Mouse (Mus musculus): ENCODE measurements around the gene Becn1. TPM values are rescaled to one million over a fixed set of nuclear protein-coding genes. Genes with fewer than 3 reads are reported as not detected.

Becn1 gene
- total and polyA plus RNA-seq, 3 experiments = 122 to 167 TPM; not detected in 1

DNA sequence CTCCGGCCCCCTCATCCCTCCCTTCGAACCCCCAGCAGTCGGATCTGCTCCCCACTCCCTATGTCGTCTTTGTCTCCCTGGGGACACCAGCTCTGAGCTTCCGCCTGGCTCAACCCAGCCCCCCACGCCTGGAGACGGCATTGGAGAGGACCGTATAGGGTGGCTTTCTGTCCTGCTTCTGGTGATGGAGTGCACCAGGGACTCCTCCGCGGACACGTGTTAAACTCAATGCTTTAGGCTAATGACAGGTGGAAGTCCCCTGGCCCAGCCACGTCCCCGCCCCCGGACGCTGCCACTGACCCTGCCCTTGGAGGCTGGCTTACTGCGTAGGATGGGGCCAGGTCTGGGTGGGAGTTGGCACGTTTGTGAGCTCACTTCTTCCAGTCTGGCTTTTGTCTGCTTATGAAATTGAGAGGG is 14.4 kb upstream of the Becn1 start:
- TF ChIP-seq TBP (IDR thresholded peaks at IDR 0.05; ENCODE audit: low read depth, low read length) (no peak), MYB (IDR thresholded peaks at IDR 0.05; ENCODE audit: low read depth, low read length) (no peak), GATA1 (IDR thresholded peaks at IDR 0.05; ENCODE audit: low read depth, low read length) (no peak), SIN3A (IDR thresholded peaks at IDR 0.05; ENCODE audit: low read length) (no peak; the same call in 1 of the 2 replicates), BHLHE40 (IDR thresholded peaks at IDR 0.05; ENCODE audit: borderline replicate concordance, low read depth, low read length) (peak; percentile 31; the same call in 1 of the 2 replicates), MAX (IDR thresholded peaks at IDR 0.05; ENCODE audit: low read length) (peak; percentile 78), MXI1 (IDR thresholded peaks at IDR 0.05; ENCODE audit: low read depth, low read length) (peak; percentile 50; the same call in 1 of the 2 replicates), NRF1 (IDR thresholded peaks at IDR 0.05; ENCODE audit: insufficient read depth, low read depth, low read length, poor library complexity, severe bottlenecking) (no peak), MAFK (IDR thresholded peaks at IDR 0.05; ENCODE audit: borderline replicate concordance, low read depth, low read length) (peak; percentile 23; the same call in 1 of the 2 replicates), USF2 (IDR thresholded peaks at IDR 0.05; ENCODE audit: borderline replicate concordance in 1 of 2, insufficient read depth in 1 of 2, low read depth in 1 of 2, low read length in 2 of 2) (no peak), CHD1 (IDR thresholded peaks at IDR 0.05; ENCODE audit: low read depth, low read length) (peak; percentile 92), TCF12 (IDR thresholded peaks at IDR 0.05; ENCODE audit: low read depth, low read length) (0 out of 2 replicates have a peak, but pooled peaks have one; percentile 10), CHD2 (IDR thresholded peaks at IDR 0.05; ENCODE audit: low read length) (no peak)
- DNase-seq (ENCODE audit: low read depth, low spot score) = peak; percentile 74
- Histone ChIP-seq H3K36me3 (ENCODE audit: control insufficient read depth in 1 of 2, insufficient read depth in 2 of 2, low read length in 2 of 2) (peaks cover 32 to 44% of the 10 kb centered on the region in 2 experiments), H3K9me3 (replicated peaks; ENCODE audit: insufficient read depth, low read length) (no peaks in the 10 kb centered on the region), H3K27ac (ENCODE audit: control insufficient read depth, low read depth, low read length) (peak overlapping the region; percentile 100), H3K27me3 (ENCODE audit: control insufficient read depth in 1 of 2, insufficient read depth in 2 of 2, low read length in 2 of 2) (no peaks in the 10 kb centered on the region), H3K79me2 (ENCODE audit: control insufficient read depth, insufficient read depth, low read length, poor library complexity) (peaks cover 33% of the 10 kb centered on the region), H3K9ac (ENCODE audit: control insufficient read depth, low read depth, low read length, poor library complexity, severe bottlenecking) (peak overlapping the region; percentile 97), H3K4me3 (ENCODE audit: control insufficient read depth in 1 of 2, insufficient read depth in 1 of 2, low read depth in 2 of 2, low read length in 2 of 2) (peak overlapping the region; percentile 94 to 96), H3K4me1 (ENCODE audit: control insufficient read depth in 1 of 2, insufficient read depth in 2 of 2, low read length in 2 of 2) (peaks cover 18 to 24% of the 10 kb centered on the region in 2 experiments)

DNA sequence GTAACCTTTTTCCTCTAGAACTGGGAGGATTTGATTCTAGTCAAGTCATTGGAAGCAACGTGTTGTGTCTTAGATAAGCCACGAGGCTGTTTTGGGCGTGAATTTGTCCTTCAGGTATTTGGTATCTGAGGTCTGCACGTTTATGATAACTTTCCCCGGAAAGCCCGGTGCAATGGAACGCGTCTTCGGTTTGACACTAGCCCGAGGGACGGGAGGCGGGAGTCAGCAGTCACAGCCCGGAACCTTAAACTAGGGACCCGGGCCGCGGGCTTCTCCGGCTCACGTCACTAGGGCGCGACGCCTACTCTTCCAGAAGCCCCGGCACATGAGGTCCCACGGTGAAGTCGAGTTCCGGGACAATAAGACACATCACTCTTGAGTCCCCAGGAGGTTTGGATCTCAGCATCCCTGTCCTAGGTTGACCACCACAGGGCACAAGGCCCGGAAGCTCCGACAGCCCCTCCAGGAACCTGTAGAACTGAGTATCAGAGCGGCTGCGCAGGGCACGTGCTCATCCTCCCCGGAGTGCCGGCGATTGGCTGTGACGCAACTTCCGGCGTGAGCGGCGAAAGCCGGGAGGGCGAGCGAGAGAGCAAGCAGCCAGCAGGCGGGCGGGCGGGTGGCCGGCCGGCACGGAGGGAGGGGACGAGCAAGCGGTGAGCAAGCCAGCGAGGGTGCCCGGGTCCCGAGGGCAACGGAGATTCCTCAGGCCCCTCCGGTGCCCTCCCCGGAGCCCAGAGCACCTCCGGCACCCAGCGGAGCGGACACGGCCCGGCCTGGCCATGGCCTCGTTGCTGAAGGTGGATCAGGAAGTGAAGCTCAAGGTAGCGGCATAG is 13.8 kb upstream of the Becn1 start, which contains the start of gene Psme3:
Gene Psme3 (plus strand): TSS at position 549 of the 836 bp plus-strand sequence.
- Histone ChIP-seq H3K9ac (ENCODE audit: control insufficient read depth, low read depth, low read length, poor library complexity, severe bottlenecking) (peak within 1 kb of the TSS; percentile 97), H3K27me3 (ENCODE audit: control insufficient read depth in 1 of 2, insufficient read depth in 2 of 2, low read length in 2 of 2) (no peaks in the 10 kb centered on the region), H3K4me1 (ENCODE audit: control insufficient read depth in 1 of 2, insufficient read depth in 2 of 2, low read length in 2 of 2) (peaks cover 22 to 31% of the 10 kb centered on the region in 2 experiments), H3K36me3 (ENCODE audit: control insufficient read depth in 1 of 2, insufficient read depth in 2 of 2, low read length in 2 of 2) (peaks cover 30 to 48% of the 10 kb centered on the region in 2 experiments), H3K9me3 (replicated peaks; ENCODE audit: insufficient read depth, low read length) (no peaks in the 10 kb centered on the region), H3K79me2 (ENCODE audit: control insufficient read depth, insufficient read depth, low read length, poor library complexity) (peaks cover 33% of the 10 kb centered on the region), H3K27ac (ENCODE audit: control insufficient read depth, low read depth, low read length) (peak within 1 kb of the TSS; percentile 100), H3K4me3 (ENCODE audit: control insufficient read depth in 1 of 2, insufficient read depth in 1 of 2, low read depth in 2 of 2, low read length in 2 of 2) (peak within 1 kb of the TSS; percentile 94 to 96)
- DNase-seq (ENCODE audit: low read depth, low spot score) = peak; percentile 99
- TF ChIP-seq E2F4 (IDR thresholded peaks at IDR 0.05; ENCODE audit: borderline replicate concordance, low read depth, low read length) = peak; percentile 86
- peak; percentile 70 for TF ChIP-seq MYB (IDR thresholded peaks at IDR 0.05; ENCODE audit: low read depth, low read length)
- TF ChIP-seq KAT2A (conservative IDR thresholded peaks at IDR 0.05; ENCODE audit: low read depth, low read length) = peak; percentile 64; the same call in 1 of the 2 replicates
- TF ChIP-seq POLR2AphosphoS5 (IDR thresholded peaks at IDR 0.05; ENCODE audit: borderline replicate concordance, low read depth, low read length) = 0 out of 2 replicates have a peak, but pooled peaks have one; percentile 59
- TF ChIP-seq CHD2 (IDR thresholded peaks at IDR 0.05; ENCODE audit: low read length) = no peak
- TF ChIP-seq MXI1 (IDR thresholded peaks at IDR 0.05; ENCODE audit: low read depth, low read length) = peak; percentile 99
- TF ChIP-seq SMC3 (IDR thresholded peaks at IDR 0.05; ENCODE audit: low read depth, low read length) = no peak
- no peak for TF ChIP-seq ZNF384 (IDR thresholded peaks at IDR 0.05; ENCODE audit: low read depth, low read length)
- TF ChIP-seq ZC3H11A (IDR thresholded peaks at IDR 0.05; ENCODE audit: low read depth, low read length) = no peak
- TF ChIP-seq UBTF (IDR thresholded peaks at IDR 0.05; ENCODE audit: borderline replicate concordance, insufficient read depth, low read depth, low read length) = peak; percentile 68; the same call in 1 of the 2 replicates
- peak; percentile 97 for TF ChIP-seq TCF12 (IDR thresholded peaks at IDR 0.05; ENCODE audit: low read depth, low read length)
- peak; percentile 93 for TF ChIP-seq RCOR1 (IDR thresholded peaks at IDR 0.05; ENCODE audit: low read depth, low read length)
- 0 out of 4 replicates have a peak, but pooled peaks of 1 of the 2 experiments have one; percentile 23 for TF ChIP-seq USF2 (IDR thresholded peaks at IDR 0.05; ENCODE audit: borderline replicate concordance in 1 of 2, insufficient read depth in 1 of 2, low read depth in 1 of 2, low read length in 2 of 2)
- TF ChIP-seq HCFC1 (IDR thresholded peaks at IDR 0.05; ENCODE audit: low read depth, low read length) = peak; percentile 87
- TF ChIP-seq GATA1 (IDR thresholded peaks at IDR 0.05; ENCODE audit: low read depth, low read length) = peak; percentile 97
- TF ChIP-seq GABPA (IDR thresholded peaks at IDR 0.05; ENCODE audit: low read depth, low read length) = no peak
- TF ChIP-seq ZMIZ1 (IDR thresholded peaks at IDR 0.05; ENCODE audit: low read depth, low read length) = no peak; the same call in none of the 2 replicates
- no peak for TF ChIP-seq RAD21 (IDR thresholded peaks at IDR 0.05; ENCODE audit: low read depth, low read length)
- TF ChIP-seq TBP (IDR thresholded peaks at IDR 0.05; ENCODE audit: low read depth, low read length) = peak; percentile 60
- TF ChIP-seq NELFE (IDR thresholded peaks at IDR 0.05; ENCODE audit: low read depth, low read length) = peak; percentile 90
- TF ChIP-seq SIN3A (IDR thresholded peaks at IDR 0.05; ENCODE audit: low read length) = peak; percentile 96
- TF ChIP-seq BHLHE40 (IDR thresholded peaks at IDR 0.05; ENCODE audit: borderline replicate concordance, low read depth, low read length) = peak; percentile 96
